Mouse (Mus musculus): ENCODE results near the gene Arl1.
"Not testable (repeated sequence)": the region's sequence is repeated elsewhere in the genome, so short reads cannot be mapped to it uniquely, and the experiment has no call there.

Arl1 gene

GRCm38 (mm10) chr10:88730571-88731495 is at the start of gene Arl1:
Gene Arl1 (plus strand): TSS chr10:88730858.
- peak; percentile 94 for DNase-seq (ENCODE audit: low spot score)

DNA sequence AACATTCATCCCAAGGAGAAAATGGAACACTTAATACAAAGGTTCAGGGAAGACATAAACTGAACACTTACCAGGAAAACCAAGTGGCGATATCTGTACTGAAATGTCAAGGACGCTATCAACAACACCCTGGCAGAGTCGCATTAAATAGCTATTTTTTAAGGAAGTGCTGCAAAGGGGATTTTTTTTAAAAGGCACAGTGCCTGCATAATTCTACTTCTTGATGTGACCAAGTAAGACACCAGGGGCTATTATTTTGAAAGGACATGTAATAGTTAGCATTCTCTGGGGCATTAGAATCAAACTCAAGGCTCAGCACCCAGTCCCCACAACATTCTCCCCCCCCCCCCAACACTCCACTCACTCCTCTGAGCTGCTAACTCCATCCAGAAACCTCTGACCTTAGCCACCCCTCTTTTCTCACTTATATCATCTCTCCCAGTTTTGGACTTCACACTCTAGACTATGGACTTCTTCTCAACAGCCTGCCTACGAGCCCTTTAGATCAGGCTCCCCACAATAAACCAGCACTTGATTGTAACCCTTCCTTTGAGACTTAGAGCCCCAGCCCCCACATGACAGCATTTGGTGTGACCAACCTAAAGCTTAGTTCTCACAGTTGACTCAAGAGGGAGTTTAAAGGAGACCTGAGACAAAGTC is 47.6 kb upstream of the Arl1 start:
- no peak for DNase-seq (ENCODE audit: low spot score)

DNA sequence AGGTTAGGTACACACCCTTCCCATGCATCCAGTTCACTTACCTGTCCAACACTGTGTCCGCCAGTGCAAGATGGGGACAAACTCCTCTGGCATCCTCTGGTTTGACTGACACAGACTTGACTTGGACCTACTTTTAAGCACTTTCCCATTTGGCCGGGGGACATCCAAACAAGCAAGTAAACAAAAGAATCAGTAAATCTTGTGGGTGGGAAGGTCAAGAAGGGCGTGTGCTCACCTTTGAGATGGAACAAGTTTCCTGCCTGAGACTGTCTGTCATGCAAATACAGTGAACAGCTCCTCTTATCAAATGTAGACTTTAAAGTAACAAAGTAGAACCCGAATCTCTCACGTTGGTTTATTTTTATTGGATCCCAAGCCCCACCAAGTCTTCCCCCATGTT is 45.7 kb upstream of the Arl1 start, which contains the start of gene Spic:
Gene Spic (minus strand): TSS at position 91 of the 400 bp plus-strand sequence.
- no peak for DNase-seq (ENCODE audit: low spot score)

- no peak for DNase-seq (ENCODE audit: low spot score)
These were observed 29.7 kb upstream of the Arl1 start for GRCm38 (mm10) chr10:88700938-88701337.

- DNase-seq (ENCODE audit: low spot score): no peak
These were observed 21.8 kb upstream of the Arl1 start for GRCm38 (mm10) chr10:88708671-88709523.

DNA sequence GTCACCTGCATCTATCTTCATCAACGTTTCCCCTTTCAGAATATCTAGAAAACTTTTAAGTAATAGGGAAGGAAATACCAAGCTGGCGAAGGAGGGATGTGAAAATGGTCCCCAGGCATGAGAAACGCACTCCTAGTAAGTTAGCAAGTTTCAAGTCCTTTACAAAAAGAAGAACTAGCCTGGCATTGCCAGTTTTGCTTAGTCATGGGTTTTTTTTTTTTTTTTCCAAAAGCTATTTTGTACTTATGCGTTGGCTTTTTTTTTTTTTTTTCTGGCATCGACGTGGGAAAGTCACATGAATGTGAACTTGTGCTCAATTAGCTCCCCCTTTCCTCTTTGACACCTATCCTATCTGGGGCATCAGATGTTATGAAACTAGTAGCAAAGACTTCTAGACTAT is 18.3 kb upstream of the Arl1 start:
- no peak for DNase-seq (ENCODE audit: low spot score)

DNA sequence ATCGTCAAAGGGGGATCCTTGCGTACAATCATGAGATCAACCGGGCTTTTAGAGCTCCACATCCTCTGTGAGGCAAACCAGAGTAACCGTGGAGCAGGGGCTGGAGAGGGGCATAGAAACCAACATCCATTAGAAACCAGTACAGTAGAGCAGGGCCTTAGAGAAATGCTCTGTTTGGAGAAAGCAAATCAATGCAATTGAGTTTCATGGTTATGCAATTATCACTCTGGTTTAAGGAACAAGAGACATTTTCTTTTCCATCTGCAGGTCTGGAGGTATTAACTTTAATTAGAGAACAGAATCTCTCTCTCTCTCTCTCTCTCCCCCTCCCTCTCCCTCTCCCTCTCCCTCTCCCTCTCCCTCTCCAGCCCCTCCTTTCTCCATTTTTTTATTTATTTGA is 15.9 kb upstream of the Arl1 start:
- no peak for DNase-seq (ENCODE audit: low spot score)

GRCm38 (mm10) chr10:88715621-88716020 is 15.0 kb upstream of the Arl1 start:
- no peak for DNase-seq (ENCODE audit: low spot score)

DNA sequence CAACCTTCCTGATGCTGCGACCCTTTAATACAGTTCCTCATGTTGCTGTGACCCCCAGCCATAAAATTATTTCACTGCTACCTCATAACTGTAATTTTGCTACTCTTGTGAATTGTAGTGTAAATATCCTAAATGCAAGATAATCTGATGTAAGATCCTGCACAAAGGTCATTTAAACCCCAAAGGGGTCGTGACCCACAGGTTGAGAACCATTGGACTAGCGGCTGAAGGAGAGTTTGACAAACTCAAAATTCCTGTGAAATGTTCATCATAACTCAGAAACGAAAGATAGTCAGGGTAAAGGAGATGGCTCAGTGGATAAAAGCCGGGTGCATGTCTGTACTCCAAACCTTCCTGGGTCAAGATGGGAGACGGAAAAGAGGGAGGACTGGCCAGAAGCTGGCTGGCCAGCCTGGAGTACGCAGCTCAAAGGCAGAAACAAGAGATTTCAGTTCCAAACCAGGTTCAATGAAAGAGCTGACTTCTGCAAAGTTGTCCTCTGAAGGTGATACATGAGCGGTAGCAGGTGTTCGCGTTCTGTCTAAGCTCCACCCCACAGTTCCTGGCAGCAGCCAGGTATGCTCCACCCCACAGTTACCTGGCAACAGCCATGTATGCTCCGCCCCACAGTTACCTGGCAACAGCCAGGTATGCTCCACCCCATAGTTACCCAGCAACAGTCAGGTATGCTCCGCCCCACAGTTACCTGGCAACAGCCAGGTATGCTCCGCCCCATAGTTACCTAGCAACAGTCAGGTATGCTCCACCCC is 13.5 kb upstream of the Arl1 start:
- DNase-seq (ENCODE audit: low spot score): no peak

DNA sequence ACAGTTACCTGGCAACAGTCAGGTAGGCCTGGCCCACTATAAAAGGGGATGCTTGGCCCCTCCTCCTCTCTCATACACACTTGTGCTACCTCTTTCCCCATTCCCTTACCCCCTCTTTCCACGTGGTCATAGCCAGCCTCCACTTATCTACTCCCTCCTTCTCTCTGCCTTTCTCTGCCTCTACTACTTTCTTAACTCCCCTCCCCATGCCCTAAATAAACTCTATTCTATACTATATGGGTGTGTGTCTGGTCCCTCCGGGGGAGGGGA is 13.0 kb upstream of the Arl1 start:
- DNase-seq (ENCODE audit: low spot score): no peak

DNA sequence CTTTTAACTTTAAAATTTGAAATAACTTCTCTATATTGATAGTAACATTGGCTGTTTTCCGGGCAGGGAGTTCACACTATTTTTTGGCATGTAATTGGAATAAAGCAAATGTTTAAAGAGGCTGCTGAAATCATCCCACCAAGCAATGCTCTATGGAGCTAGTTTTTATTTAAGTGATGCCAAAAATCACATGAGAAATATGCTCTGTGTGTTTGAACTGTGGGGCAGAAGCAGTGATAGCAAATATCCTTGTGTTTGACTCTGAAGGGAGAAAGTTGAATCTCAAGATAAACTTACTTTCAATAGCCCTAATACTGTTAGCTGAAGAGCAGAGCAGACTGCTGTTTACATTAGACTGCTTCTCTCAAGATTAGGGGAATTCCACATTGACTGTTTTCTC is 11.0 kb upstream of the Arl1 start:
- DNase-seq (ENCODE audit: low spot score): no peak

GRCm38 (mm10) chr10:88725343-88725742 is 5.3 kb upstream of the Arl1 start:
- DNase-seq (ENCODE audit: low spot score): no peak

GRCm38 (mm10) chr10:88727128-88727527 is 3.5 kb upstream of the Arl1 start:
- DNase-seq (ENCODE audit: low spot score): peak; percentile 18

DNA sequence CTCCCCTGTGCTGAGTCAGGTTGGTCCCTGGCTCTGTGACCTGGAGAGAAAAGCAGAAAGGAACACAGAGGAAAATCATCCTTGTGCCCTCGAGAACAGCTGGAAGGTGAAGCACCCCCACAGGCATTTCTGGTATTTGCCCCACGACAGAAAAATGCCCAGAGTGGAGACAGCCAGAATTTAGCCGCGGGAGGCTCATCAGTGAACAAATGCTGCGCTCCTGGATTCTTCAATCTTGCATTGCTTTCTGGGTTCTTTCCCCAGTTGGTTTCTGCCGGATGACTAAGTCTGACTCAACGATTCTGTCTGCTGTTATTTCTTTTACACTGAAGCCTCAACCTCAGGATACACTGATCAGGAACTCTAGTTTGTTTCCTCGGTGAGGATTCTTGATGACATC is 2.5 kb upstream of the Arl1 start:
- DNase-seq (ENCODE audit: low spot score): no peak

DNA sequence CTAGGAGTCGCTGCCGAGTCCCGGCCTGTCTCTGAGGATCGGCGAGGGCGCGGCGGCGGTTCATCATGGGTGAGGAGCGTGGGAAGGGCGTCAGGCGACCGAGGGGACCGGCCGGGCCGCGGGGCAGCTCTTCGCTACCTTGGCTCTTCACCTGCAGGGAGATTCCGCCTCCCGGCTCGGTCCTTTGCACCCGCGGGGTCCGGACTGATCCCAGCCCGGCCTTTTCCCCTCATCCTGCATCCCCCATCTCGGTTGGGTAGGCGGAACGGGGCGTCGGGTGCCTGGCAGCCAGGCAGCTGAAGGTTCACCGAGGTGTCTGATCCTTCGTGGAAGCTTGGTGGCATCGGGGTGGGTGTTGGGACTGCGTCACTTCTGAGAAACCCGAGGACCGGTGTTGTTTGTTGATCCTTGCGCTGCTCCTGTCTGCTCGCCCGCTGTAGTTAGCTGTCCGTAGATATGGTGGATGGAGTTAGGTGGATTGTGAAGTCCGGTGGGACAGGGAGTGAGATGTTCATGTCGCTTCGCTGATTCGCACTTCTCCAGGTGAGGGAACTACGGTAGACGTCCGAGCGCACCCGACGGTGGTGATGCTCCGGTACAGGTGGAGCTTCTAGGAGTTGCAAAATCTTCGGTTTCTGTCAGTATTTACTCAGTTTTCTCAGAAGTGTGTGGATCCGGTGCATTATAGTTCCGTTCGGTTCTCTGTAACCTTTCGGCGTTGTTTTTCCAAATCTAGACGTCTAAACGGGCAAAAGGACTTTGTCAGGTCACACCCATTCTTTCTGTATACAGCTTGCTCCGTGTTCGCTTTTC is 1.0 kb downstream of the Arl1 start:
- DNase-seq (ENCODE audit: low spot score): no peak

- DNase-seq (ENCODE audit: low spot score): no peak
These were observed 1.6 kb downstream of the Arl1 start for GRCm38 (mm10) chr10:88732309-88732622.

DNA sequence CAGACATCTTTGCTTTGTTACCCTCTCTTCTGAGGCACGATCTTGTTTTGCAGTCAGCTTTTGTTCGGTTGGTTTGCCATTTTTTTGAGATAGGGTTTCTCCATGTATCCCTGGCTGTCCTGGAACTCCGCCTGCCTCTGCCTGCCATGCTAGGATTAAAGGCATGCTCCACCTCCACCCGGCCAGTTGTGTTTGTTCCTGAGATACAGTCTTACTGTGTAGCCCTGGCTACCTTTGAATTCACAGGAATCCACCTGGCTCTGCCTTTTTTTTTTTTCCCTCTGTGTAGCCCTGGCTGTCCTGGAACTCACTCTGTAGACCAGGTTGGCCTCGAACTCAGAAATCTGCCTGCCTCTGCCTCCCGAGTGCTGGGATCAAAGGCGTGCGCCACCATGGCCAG is 8.4 kb downstream of the Arl1 start:
- not testable (repeated sequence) for DNase-seq (ENCODE audit: low spot score)

- DNase-seq (ENCODE audit: low spot score): no peak
These were observed 9.2 kb downstream of the Arl1 start for GRCm38 (mm10) chr10:88739818-88740217.

DNA sequence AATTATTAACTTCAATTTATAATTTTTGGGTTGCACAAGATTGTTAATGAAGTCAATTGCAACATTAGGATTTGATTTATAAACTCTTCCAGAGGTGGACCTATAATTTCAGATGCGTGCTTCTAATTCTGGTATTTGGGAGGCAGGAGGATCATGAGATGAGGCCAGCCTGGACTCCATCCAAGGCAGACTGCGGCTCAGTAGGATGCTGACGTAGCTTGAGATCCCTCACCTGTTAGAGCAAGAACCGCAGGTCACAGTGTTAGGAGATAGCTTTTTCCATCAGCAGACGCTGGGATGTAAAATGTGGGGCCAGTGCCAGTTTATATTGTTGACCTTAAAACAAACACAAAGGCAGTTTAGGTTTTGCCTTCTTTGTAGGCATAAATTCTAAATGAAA is 10.1 kb downstream of the Arl1 start:
- DNase-seq (ENCODE audit: low spot score): no peak

DNA sequence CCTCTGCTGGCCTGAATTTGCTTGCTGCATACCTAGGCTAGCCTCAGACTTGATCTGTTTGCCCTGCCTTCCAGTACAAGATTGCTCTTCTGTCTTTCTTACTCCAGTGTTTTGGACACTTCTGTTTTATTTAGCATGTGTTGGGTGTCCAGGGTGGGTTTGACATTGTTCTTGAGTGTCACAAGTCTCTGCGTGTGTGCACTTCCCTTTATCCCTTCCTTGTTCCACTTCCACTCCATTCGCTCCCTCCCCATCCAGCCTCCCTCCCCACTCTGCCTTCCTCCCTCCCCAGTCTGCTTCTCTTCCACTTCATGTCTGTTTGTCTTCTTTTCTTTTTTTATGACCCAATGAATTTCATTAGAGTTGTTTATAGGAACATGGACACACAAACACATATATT is 10.8 kb downstream of the Arl1 start:
- DNase-seq (ENCODE audit: low spot score): no peak

DNA sequence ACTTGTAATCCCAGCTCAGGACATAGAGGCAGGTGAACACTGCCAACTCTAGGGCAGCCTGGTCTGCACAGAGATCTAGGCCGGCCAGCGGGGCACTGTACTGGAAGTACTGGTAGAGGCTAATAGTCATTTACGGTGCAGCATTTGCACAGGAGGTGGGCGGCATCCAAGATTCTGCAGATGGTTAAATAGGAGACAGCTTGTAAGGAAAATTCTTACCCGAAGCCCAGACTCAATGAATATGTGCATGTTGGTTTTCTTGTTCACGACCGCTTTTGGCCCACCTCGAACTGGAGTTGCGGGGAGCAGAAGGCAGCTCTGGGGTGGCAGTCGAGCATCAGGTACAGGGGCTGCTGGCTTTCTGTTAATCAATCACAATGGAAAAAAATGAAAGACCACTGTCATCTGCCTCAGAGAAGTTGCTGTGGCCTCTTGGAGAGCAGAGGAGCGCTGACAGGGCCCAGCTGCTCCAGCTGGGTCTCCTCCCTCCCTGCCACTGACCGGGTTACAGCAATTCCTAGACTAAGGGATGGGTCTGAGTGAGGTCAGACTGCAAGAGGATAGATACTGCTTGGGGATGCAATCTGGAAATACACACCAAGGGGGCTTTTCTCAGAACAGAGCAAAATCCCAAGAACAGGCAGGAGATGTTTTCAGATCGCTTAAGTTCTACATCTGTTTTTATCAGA is 31.0 kb downstream of the Arl1 start:
- DNase-seq (ENCODE audit: low spot score): no peak

Data from ovary, postnatal 36 days (tissue).